Mouse (Mus musculus): ENCODE results near the gene Lama5.
A peak's percentile ranks its signal among the peaks of the same experiment; 100 is the strongest.

Lama5 gene

DNA sequence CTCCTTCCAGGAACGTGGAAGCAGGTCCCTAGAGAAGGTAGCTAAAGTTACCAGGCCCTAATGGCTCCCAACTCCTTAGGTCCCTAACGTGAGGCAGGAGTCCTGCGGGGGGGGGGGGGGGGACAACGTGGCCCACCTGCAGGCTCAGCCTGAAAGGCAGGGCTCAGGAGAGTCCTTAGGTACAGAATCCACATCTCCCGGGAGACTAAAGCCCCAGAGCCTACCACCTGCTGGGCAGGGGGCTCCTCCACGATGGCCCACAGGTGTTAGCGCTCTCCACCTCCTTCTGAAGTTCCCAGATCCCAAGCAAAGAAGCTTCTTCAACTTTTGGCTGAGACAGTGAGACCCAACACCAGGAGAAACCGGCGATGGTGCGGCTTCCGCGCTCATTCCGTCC, 1.0 kb downstream of the Lama5 start:
- DNase-seq: no peak

DNA sequence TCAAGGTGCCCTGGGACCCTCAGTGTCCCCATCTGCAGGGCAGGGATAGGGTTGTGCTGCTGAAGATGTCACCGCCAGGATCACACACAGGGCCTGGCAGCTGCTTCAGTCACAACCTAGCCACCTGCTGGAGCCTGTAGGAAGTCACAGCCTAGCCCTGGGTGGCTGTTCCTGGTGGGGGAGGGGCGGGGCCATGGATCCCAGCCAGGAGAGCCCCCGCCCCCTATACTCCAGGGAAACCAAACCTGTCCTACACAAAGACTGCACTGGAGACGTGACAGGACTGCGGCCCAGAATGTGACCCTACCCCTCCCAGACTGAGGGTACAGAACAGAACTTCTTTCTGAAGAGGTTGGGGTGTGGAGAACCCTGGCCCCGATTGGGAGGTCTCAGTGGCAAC, 3.4 kb downstream of the Lama5 start:
- DNase-seq: peak; percentile 79 to 87

DNA sequence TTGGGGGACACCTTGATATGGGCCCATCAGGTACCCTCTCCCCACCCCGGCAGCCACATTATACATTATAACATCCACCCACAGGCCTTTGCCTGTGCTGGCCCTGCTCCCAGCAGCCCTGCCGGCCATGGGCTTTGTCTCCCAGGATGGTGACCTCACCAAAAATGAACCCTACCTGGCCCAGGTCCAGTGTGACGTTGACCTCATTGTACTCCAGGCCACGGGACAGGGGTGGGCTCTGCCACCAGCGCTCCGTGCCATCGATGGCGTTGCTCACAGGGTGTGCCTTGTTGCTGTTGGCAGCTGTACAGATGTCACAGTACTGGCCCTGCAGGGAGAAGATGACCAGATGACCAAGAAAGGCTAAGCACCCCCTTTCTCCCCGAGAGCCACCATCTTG, 4.6 kb downstream of the Lama5 start:
- no peak for DNase-seq

DNA sequence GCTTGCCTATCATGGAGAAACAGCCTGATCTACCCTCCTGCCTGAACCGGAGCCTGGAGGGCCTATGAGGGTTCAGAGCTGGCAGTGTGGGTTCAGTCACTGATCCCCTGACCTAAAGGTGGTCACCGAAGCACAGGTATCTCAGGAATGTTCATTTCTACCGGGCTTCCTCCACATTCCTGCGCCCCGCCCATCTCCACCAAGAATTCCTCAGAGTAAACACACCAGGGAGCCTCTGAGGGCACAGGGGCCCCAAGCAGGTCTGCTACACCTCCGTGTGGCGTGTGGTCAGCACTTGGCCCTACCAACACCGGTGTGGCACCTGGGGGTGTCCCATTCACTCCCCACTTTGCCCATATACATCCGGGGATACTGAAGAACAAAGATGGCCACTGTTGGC, 5.5 kb downstream of the Lama5 start:
- DNase-seq: peak; percentile 48 to 70

GRCm38 (mm10) chr2:180219145-180219943, 6.3 kb downstream of the Lama5 start:
- DNase-seq: peak in 1 of 2 experiments; percentile 48

- DNase-seq: peak; percentile 66 to 80
Observed at GRCm38 (mm10) chr2:180218677-180219076, 7.0 kb downstream of the Lama5 start.

DNA sequence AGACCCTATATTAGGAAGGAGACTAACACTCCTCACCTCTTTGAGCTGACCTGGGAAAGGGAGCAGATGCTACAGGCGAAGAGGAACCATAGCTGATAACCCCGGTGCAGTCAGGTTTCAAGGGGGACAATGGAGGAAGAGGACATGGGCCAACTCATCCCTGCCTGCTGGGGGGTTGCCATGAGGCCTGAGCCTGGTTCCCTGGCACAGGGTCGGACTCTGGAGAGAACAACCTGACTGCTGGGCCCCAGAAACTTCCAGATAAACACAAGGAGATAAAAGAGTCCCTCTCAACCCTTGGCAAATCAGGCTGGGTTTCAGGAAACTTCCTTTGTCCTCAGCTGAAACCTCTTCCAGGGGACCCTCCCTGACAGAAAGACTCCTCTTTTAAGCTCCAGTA, 7.4 kb downstream of the Lama5 start:
- no peak for DNase-seq

DNA sequence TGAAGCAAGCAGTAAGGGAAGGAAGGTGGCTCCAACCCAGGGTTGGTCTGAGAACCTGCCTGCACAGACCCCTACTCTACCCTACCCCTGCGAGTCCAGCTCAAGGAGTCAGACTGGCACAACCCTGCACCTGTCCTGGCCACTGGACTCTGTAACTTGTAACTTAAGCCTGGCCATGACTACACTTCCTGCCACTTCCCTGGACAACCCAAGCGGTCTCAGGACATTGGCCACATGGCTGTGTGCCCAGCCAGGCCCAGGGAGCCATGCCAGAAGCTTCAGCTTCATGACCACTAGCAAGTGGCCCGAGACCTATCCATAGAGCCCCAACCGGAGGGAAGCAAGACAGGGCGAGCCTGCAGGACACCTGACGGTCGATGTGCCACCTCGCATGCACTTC, 8.1 kb downstream of the Lama5 start:
- peak; percentile 75 to 83 for DNase-seq

- no peak for DNase-seq
Observed at GRCm38 (mm10) chr2:180216921-180217320, 8.7 kb downstream of the Lama5 start.

- peak; percentile 49 to 68 for DNase-seq
Observed at GRCm38 (mm10) chr2:180215951-180216350, 9.7 kb downstream of the Lama5 start.

GRCm38 (mm10) chr2:180215011-180215461, 10.6 kb downstream of the Lama5 start:
- DNase-seq: peak; percentile 57 to 71

DNA sequence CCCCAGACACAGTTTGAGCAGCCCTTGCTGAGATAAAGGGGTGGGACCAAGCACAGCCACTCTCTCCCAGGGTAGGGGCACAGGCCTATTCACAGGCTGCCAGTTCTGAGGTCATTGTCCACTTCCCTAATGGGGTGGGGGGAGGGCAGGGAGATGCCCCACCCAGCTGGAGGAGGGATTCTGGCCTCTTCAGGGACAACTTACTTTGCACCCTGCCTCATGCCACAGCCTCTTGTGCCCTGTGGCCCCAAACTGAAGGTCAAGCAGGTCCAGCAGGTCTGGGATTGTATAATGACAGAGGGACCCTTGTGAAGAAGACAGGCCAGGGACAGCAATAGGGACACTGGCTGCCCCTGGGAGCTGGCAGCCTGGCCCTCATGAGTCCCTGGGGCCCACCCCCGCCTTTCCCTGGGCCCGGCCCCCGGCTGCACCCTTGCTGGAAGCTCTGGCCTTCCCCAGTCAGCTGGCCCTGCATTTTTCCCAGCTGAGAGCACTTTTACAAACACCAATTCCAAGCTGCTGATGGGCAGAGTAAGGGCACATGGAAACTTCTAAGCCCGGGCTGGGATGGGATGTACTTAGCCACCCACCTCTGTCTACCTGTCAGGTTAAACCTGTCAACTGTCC, 11.2 kb downstream of the Lama5 start:
- DNase-seq: peak; percentile 49 to 68

DNA sequence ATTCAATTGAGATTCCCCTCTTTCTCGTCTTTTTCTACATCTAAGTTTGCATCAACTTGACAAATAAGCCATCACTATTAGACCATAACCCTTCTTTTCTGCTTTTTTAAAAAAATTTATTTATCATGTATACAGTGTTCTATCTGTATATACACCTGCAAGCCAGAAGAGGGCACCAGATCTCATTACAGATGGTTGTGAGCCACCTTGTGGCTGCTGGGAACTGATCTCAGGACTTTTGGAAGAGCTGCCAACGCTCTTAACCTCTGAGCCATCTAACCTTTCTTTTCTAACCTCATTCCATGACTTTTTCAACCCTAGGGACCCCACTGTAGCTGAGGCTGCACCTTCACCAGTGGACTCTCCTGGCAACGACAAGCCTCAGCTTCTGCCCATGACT, 13.4 kb downstream of the Lama5 start:
- DNase-seq: no peak

- no peak for DNase-seq
Observed at GRCm38 (mm10) chr2:180208976-180209375, 16.7 kb downstream of the Lama5 start.

- DNase-seq: peak; percentile 67 to 76
Observed at GRCm38 (mm10) chr2:180207840-180208239, 17.8 kb downstream of the Lama5 start.

GRCm38 (mm10) chr2:180205956-180206280, 19.7 kb downstream of the Lama5 start:
- no peak for DNase-seq

DNA sequence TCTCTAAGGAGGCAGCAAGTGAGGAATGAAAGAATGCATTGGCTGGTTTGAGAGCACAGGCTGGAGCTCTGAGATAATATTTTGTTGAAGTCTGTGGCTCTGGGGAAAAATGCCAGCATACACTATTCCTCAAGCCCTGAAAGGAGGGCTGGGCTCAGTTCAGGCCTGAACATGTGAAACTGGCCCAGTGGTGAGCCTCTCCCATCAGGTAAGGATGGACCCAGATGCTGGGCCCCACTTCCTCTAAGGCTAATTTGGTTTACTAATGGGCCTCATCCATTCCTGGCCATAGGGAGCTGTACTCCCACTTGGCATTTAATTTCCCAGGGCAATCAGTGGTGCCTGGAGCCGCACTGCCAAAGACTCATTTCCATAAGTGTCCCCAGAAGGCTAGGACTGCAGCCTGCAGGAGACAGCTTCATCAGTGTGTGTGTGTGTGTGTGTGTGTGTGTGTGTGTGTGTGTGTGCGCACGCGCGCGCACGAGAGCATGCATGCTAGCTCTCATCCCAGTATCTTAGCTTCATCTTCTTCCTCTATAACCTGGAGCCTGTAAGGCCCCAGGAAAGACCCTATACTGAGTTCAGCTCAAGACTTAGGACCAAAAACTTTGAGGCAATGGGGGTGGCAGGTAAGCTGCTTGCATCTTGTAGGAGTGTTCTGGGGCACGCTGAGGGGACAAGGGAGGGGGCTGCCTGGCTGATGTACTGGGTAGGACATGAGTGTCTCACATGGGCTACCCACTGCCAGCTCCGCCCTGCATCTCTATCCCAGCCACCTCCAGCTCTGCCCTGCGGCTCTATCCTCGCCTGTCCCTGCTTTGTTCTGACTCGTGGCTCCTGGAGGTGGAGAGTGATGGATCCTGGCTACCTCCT, 20.3 kb downstream of the Lama5 start:
- DNase-seq: no peak

DNA sequence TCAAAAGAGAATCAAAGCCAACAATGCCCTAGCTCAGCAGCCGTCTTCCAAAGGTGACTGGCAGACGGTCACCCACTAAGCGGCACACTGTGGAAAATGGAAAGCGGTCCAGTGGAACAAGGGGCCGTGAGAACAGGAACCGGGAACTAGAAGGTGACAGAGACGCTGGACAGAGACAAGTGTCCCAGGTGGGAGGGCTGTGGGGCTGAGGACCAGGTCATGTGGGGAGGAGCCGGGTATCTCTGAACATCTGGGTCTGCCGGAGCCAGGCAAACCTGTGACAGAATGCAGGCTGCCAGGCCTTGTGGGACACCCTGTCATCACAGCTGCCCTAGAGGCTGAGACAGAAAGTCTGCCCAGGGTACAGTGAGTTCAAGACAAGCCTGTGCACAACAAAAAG, 21.2 kb downstream of the Lama5 start:
- DNase-seq: no peak

GRCm38 (mm10) chr2:180202805-180203204, 22.9 kb downstream of the Lama5 start:
- DNase-seq: no peak

DNA sequence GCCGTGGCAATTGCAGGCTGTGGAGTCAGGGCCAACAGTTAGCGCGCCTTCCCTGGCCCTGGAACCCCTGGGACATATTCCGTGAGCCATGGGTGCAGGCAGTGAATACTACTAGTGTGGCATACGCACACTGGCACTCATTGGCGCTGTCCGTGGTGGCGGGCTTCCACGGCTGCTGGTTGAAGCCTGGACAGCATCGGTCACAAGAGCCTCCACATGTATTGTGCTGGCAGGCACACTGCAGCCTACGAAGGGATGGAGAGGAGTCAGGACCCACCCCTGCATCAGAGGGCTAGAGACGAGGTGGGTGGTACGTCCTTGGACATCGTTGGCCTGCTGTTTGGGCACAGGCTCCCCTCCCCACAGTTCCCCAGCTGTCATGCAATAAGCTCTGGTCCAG, 23.4 kb downstream of the Lama5 start:
- no peak for DNase-seq

GRCm38 (mm10) chr2:180201303-180201702, 24.4 kb downstream of the Lama5 start:
- DNase-seq: no peak

DNA sequence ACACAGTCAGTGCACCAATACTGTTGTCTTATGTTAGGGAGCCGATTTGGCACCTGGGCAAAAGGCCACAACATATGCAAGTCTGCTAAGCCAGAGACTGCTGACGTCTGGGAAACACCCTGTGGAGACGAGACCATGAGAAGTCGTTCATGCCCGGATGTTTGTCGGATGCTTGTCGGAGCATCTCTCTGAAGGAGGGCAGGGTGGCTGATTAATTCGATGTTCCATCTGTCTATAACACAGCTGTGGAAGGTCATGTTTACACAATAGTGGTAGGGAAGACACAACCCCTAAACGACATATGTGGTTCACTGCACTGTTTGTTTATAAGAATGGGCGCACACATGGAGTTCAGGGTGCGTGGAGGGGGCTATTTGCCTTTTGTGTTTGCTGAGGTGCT, 25.0 kb downstream of the Lama5 start:
- DNase-seq: no peak

DNA sequence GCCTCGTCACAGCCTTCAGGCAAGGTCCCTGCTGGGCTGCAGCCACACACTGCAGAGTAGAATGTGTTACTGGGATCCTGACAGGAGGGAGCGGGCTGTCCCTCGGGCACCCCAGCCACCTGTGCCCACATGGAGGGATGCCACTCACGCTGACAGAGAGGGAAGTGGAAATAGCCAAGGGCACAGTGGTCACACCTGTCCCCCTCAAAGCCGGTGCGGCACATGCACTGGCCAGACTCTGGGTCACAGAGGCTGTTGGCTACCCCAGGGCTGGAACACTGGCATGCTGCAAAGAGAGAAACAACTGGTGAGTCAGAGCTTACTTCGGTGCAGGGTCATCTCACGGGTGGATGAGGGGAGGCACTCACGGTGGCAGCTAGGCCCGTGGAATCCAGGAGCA, 26.9 kb downstream of the Lama5 start:
- no peak for DNase-seq
